Mouse (Mus musculus): ENCODE data around the gene Epn1. TPM values are rescaled to one million over a fixed set of nuclear protein-coding genes. Genes with fewer than 3 reads are reported as not detected.

The Epn1 gene
- polyA plus RNA-seq (2015; fragmentation: Nextera tagmentation; extraction: Ambion mirVana): 45.2 and 46.6 TPM in 2 replicates

- Histone ChIP-seq H3K4me2 (ENCODE audit: low read depth, low read length) (peak within 1 kb of the TSS; percentile 68), H3K9me3 (replicated peaks; ENCODE audit: control insufficient read depth, low read length) (no peaks in the 10 kb centered on the region), H3K9ac (ENCODE audit: low read depth, low read length) (peak within 1 kb of the TSS; percentile 98), H3K27me3 (ENCODE audit: control insufficient read depth, insufficient read depth, low read depth, low read length) (no peaks in the 10 kb centered on the region), H3K36me3 (ENCODE audit: control insufficient read depth, insufficient read depth) (peaks cover 41% of the 10 kb centered on the region), H3K4me1 (ENCODE audit: control insufficient read depth, low read depth, low read length) (peaks cover 47% of the 10 kb centered on the region), H3K4me3 (ENCODE audit: low read depth, low read length) (peak within 1 kb of the TSS; percentile 98), H3K27ac (ENCODE audit: low read length) (peak within 1 kb of the TSS; percentile 95)
- under 1% methylated on average over 75 of the region's 81 CpGs for WGBS (ENCODE audit: insufficient replicate concordance)
- peak; percentile 90 for ATAC-seq (ENCODE audit: low read depth)
Observed at GRCm38 (mm10) chr7:5080010-5080751, at the start of gene Epn1. Gene Epn1, plus strand, starts transcription at chr7:5080235.

- Histone ChIP-seq H3K9ac (ENCODE audit: low read depth, low read length) (no peak overlapping the region), H3K9me3 (replicated peaks; ENCODE audit: control insufficient read depth, low read length) (peaks cover 25% of the 10 kb centered on the region), H3K4me3 (ENCODE audit: low read depth, low read length) (no peak overlapping the region), H3K36me3 (ENCODE audit: control insufficient read depth, insufficient read depth) (peaks cover 43% of the 10 kb centered on the region), H3K4me1 (ENCODE audit: control insufficient read depth, low read depth, low read length) (no peaks in the 10 kb centered on the region; the same call in 1 of the 2 replicates), H3K4me2 (ENCODE audit: low read depth, low read length) (no peak overlapping the region), H3K27ac (ENCODE audit: low read length) (no peak overlapping the region), H3K27me3 (ENCODE audit: control insufficient read depth, insufficient read depth, low read depth, low read length) (no peaks in the 10 kb centered on the region)
- no peak for ATAC-seq (ENCODE audit: low read depth)
- WGBS (ENCODE audit: insufficient replicate concordance): 91% methylated on average over 63 of the region's 63 CpGs
Observed at GRCm38 (mm10) chr7:5030554-5031275, 49.3 kb upstream of the Epn1 start.

GRCm38 (mm10) chr7:5031496-5031895 lies 48.5 kb upstream of the Epn1 start:
- Histone ChIP-seq H3K4me2 (ENCODE audit: low read depth, low read length) (no peak overlapping the region), H3K9ac (ENCODE audit: low read depth, low read length) (no peak overlapping the region), H3K9me3 (replicated peaks; ENCODE audit: control insufficient read depth, low read length) (peaks cover 25% of the 10 kb centered on the region), H3K36me3 (ENCODE audit: control insufficient read depth, insufficient read depth) (peaks cover 43% of the 10 kb centered on the region), H3K4me3 (ENCODE audit: low read depth, low read length) (no peak overlapping the region), H3K27me3 (ENCODE audit: control insufficient read depth, insufficient read depth, low read depth, low read length) (no peaks in the 10 kb centered on the region), H3K27ac (ENCODE audit: low read length) (no peak overlapping the region), H3K4me1 (ENCODE audit: control insufficient read depth, low read depth, low read length) (no peaks in the 10 kb centered on the region; the same call in 1 of the 2 replicates)
- WGBS (ENCODE audit: insufficient replicate concordance): 92% methylated on average over 45 of the region's 46 CpGs
- ATAC-seq (ENCODE audit: low read depth): no peak

GRCm38 (mm10) chr7:5033818-5034217 lies 46.2 kb upstream of the Epn1 start, which contains the start of gene 4632433K11Rik:
Gene 4632433K11Rik, plus strand, starts transcription at chr7:5034118.
- Histone ChIP-seq H3K4me3 (ENCODE audit: low read depth, low read length) (no peak within 1 kb of the TSS), H3K27me3 (ENCODE audit: control insufficient read depth, insufficient read depth, low read depth, low read length) (no peaks in the 10 kb centered on the region), H3K27ac (ENCODE audit: low read length) (no peak within 1 kb of the TSS), H3K9ac (ENCODE audit: low read depth, low read length) (no peak within 1 kb of the TSS), H3K9me3 (replicated peaks; ENCODE audit: control insufficient read depth, low read length) (peaks cover 25% of the 10 kb centered on the region), H3K36me3 (ENCODE audit: control insufficient read depth, insufficient read depth) (peaks cover 38% of the 10 kb centered on the region), H3K4me2 (ENCODE audit: low read depth, low read length) (no peak within 1 kb of the TSS), H3K4me1 (ENCODE audit: control insufficient read depth, low read depth, low read length) (peaks cover 12% of the 10 kb centered on the region)
- ATAC-seq (ENCODE audit: low read depth): no peak
- 65% methylated on average over 3 of the region's 3 CpGs for WGBS (ENCODE audit: insufficient replicate concordance)

GRCm38 (mm10) chr7:5035628-5036027 lies 44.4 kb upstream of the Epn1 start:
- Histone ChIP-seq H3K9me3 (replicated peaks; ENCODE audit: control insufficient read depth, low read length) (peaks cover 12% of the 10 kb centered on the region), H3K27me3 (ENCODE audit: control insufficient read depth, insufficient read depth, low read depth, low read length) (no peaks in the 10 kb centered on the region), H3K4me1 (ENCODE audit: control insufficient read depth, low read depth, low read length) (peaks cover 14% of the 10 kb centered on the region), H3K4me3 (ENCODE audit: low read depth, low read length) (no peak overlapping the region), H3K36me3 (ENCODE audit: control insufficient read depth, insufficient read depth) (peaks cover 20% of the 10 kb centered on the region), H3K27ac (ENCODE audit: low read length) (no peak overlapping the region), H3K9ac (ENCODE audit: low read depth, low read length) (no peak overlapping the region), H3K4me2 (ENCODE audit: low read depth, low read length) (no peak overlapping the region)
- 90% methylated on average over 17 of the region's 17 CpGs for WGBS (ENCODE audit: insufficient replicate concordance)
- ATAC-seq (ENCODE audit: low read depth): no peak

GRCm38 (mm10) chr7:5036136-5036535 lies 43.9 kb upstream of the Epn1 start:
- Histone ChIP-seq H3K36me3 (ENCODE audit: control insufficient read depth, insufficient read depth) (peaks cover 15% of the 10 kb centered on the region), H3K4me1 (ENCODE audit: control insufficient read depth, low read depth, low read length) (peaks cover 14% of the 10 kb centered on the region), H3K4me2 (ENCODE audit: low read depth, low read length) (no peak overlapping the region), H3K27ac (ENCODE audit: low read length) (no peak overlapping the region), H3K9ac (ENCODE audit: low read depth, low read length) (no peak overlapping the region), H3K4me3 (ENCODE audit: low read depth, low read length) (no peak overlapping the region), H3K27me3 (ENCODE audit: control insufficient read depth, insufficient read depth, low read depth, low read length) (no peaks in the 10 kb centered on the region), H3K9me3 (replicated peaks; ENCODE audit: control insufficient read depth, low read length) (peaks cover 7% of the 10 kb centered on the region)
- WGBS (ENCODE audit: insufficient replicate concordance): 81% methylated on average over 9 of the region's 9 CpGs
- no peak for ATAC-seq (ENCODE audit: low read depth)

- Histone ChIP-seq H3K9me3 (replicated peaks; ENCODE audit: control insufficient read depth, low read length) (no peaks in the 10 kb centered on the region), H3K4me3 (ENCODE audit: low read depth, low read length) (no peak overlapping the region), H3K4me2 (ENCODE audit: low read depth, low read length) (no peak overlapping the region), H3K27me3 (ENCODE audit: control insufficient read depth, insufficient read depth, low read depth, low read length) (no peaks in the 10 kb centered on the region), H3K9ac (ENCODE audit: low read depth, low read length) (no peak overlapping the region), H3K36me3 (ENCODE audit: control insufficient read depth, insufficient read depth) (peaks cover 6% of the 10 kb centered on the region), H3K4me1 (ENCODE audit: control insufficient read depth, low read depth, low read length) (peaks cover 14% of the 10 kb centered on the region), H3K27ac (ENCODE audit: low read length) (no peak overlapping the region)
- 83% methylated on average over 7 of the region's 7 CpGs for WGBS (ENCODE audit: insufficient replicate concordance)
- no peak for ATAC-seq (ENCODE audit: low read depth)
Observed at GRCm38 (mm10) chr7:5037026-5037425, 43.0 kb upstream of the Epn1 start.

GRCm38 (mm10) chr7:5037467-5037866 lies 42.6 kb upstream of the Epn1 start:
- no peaks in the 10 kb centered on the region for H3K9me3 ChIP-seq (replicated peaks; ENCODE audit: control insufficient read depth, low read length)
- ATAC-seq (ENCODE audit: low read depth): no peak
- H3K4me1 ChIP-seq (ENCODE audit: control insufficient read depth, low read depth, low read length): peaks cover 14% of the 10 kb centered on the region
- peak overlapping the region; percentile 95; the same call in 1 of the 2 replicates for H3K27ac ChIP-seq (ENCODE audit: low read length)
- H3K27me3 ChIP-seq (ENCODE audit: control insufficient read depth, insufficient read depth, low read depth, low read length): no peaks in the 10 kb centered on the region
- H3K4me3 ChIP-seq (ENCODE audit: low read depth, low read length): peak overlapping the region; percentile 88
- WGBS (ENCODE audit: insufficient replicate concordance): 59% methylated on average over 8 of the region's 8 CpGs
- peaks cover 3% of the 10 kb centered on the region; the same call in 1 of the 2 replicates for H3K36me3 ChIP-seq (ENCODE audit: control insufficient read depth, insufficient read depth)
- H3K4me2 ChIP-seq (ENCODE audit: low read depth, low read length): peak overlapping the region; percentile 78
- H3K9ac ChIP-seq (ENCODE audit: low read depth, low read length): no peak overlapping the region

Measured in liver, embryonic 16.5 days (tissue).